Mouse (Mus musculus): ENCODE measurements around the gene Olfr782.
"Not testable (repeated sequence)": the region's sequence is repeated elsewhere in the genome, so short reads cannot be mapped to it uniquely, and the experiment has no call there.

Olfr782 gene

GRCm38 (mm10) chr10:129348550-129348949, at the start of gene Olfr782:
Gene Olfr782 (plus strand): TSS chr10:129348850.
- no peak for DNase-seq (ENCODE audit: extremely low read depth, low read depth, low spot score)

GRCm38 (mm10) chr10:129312973-129313372, 35.7 kb upstream of the Olfr782 start:
- DNase-seq (ENCODE audit: extremely low read depth, low read depth, low spot score): not testable (repeated sequence)

- DNase-seq (ENCODE audit: extremely low read depth, low read depth, low spot score): not testable (repeated sequence)
Observed at GRCm38 (mm10) chr10:129313521-129313920, 35.1 kb upstream of the Olfr782 start.

- no peak for DNase-seq (ENCODE audit: extremely low read depth, low read depth, low spot score)
Observed at GRCm38 (mm10) chr10:129317817-129318216, 30.8 kb upstream of the Olfr782 start, which contains the start of gene Olfr780. Gene Olfr780 (plus strand): TSS chr10:129318117.

- DNase-seq (ENCODE audit: extremely low read depth, low read depth, low spot score): no peak
Observed at GRCm38 (mm10) chr10:129328554-129328953, 20.1 kb upstream of the Olfr782 start, which contains the start of gene Olfr781. Gene Olfr781 (plus strand): TSS chr10:129328854.

GRCm38 (mm10) chr10:129352475-129352874, 3.8 kb downstream of the Olfr782 start:
- not testable (repeated sequence) for DNase-seq (ENCODE audit: extremely low read depth, low read depth, low spot score)

GRCm38 (mm10) chr10:129356496-129356895, 7.8 kb downstream of the Olfr782 start:
- not testable (repeated sequence) for DNase-seq (ENCODE audit: extremely low read depth, low read depth, low spot score)

GRCm38 (mm10) chr10:129357307-129357706, 8.7 kb downstream of the Olfr782 start:
- DNase-seq (ENCODE audit: extremely low read depth, low read depth, low spot score): no peak

GRCm38 (mm10) chr10:129374051-129374450, 25.4 kb downstream of the Olfr782 start:
- not testable (repeated sequence) for DNase-seq (ENCODE audit: extremely low read depth, low read depth, low spot score)

GRCm38 (mm10) chr10:129383783-129384182, 35.1 kb downstream of the Olfr782 start, which contains the start of gene Olfr784:
Gene Olfr784 (plus strand): TSS chr10:129384083.
- no peak for DNase-seq (ENCODE audit: extremely low read depth, low read depth, low spot score)

GRCm38 (mm10) chr10:129400892-129401291, 52.2 kb downstream of the Olfr782 start:
- DNase-seq (ENCODE audit: extremely low read depth, low read depth, low spot score): no peak
